Mouse (Mus musculus) cerebellum, adult 11 months (tissue): ENCODE data around the gene Adck1.
"Not testable (repeated sequence)": the region's sequence is repeated elsewhere in the genome, so short reads cannot be mapped to it uniquely, and the experiment has no call there.

Experiments used
- DNase-seq: peaks from one replicate; pipeline ENCODE4 v3.0.0; 2022

Adck1 gene

GRCm38 (mm10) chr12:88428735-88429134, 68.4 kb downstream of the Adck1 start:
- no peak for DNase-seq

DNA sequence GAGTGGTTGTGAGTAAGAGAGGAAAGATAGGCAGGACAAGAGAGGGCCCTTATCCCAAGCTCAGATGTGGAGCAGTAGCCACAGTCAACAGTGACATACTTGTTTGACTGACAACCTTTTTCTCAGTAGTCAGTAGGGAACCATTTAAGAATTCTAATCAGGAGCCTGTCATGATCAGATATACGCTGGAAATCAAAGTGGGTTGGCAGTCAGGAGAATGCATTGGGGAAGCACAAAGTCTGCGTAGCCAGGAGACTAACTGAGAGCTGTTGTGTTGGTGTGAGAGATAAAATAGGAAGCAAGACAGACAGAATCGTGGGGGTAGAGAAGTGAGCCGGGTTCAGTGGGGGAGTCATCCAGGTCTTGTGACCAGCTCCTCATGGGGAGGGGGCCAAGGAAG, 71.9 kb downstream of the Adck1 start:
- DNase-seq, result no peak

GRCm38 (mm10) chr12:88433171-88433570, 72.8 kb downstream of the Adck1 start:
- no peak for DNase-seq

GRCm38 (mm10) chr12:88436962-88437750, 76.8 kb downstream of the Adck1 start:
- no peak for DNase-seq

- no peak for DNase-seq
These were observed 81.8 kb downstream of the Adck1 start for GRCm38 (mm10) chr12:88441922-88442809.

DNA sequence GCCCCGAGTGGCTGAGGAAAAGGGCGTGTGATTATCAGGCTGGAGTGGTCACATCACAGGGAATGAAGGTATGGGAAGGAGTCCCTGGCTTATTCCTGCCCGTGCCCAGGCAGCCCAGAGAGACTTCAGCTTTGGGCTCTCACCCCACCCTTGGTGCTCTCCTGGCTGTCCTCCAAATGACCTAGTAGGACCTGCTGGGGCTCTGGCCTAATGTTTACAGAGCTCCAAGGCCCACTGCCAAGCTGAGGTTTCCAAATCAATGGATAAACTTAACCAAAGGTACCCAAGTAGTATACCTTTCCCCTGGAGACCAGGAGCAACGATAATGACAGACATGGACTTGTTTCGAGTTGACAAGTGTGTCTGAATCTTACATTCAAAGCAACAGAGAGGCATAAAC, 83.7 kb downstream of the Adck1 start:
- no peak for DNase-seq

- no peak for DNase-seq
These were observed 85.1 kb downstream of the Adck1 start for GRCm38 (mm10) chr12:88445471-88445870.

GRCm38 (mm10) chr12:88450658-88451563, 90.6 kb downstream of the Adck1 start:
- no peak for DNase-seq

- DNase-seq, result no peak
These were observed 94.5 kb downstream of the Adck1 start for GRCm38 (mm10) chr12:88454701-88455410.

- DNase-seq, result no peak
These were observed 96.7 kb downstream of the Adck1 start for GRCm38 (mm10) chr12:88457021-88457420.

DNA sequence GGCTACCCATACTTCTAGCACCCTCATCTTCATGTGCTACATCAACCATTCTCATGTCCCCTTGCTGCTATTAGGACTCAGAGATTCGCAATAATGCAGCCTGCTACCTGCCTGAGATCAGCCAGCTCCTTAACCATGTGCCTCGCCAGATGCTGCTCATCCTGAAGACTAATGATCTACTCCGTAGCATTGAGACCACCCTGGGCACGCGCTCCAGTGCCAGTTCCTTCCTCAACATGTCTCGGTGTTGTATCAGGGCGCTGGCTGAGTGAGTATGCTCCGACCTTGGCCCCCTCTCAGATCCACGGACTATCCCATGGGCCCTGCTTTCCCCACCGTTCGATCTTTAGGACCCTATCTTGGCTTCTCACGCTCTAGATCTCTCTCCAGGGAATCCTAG, 98.6 kb downstream of the Adck1 start:
- DNase-seq, result no peak

DNA sequence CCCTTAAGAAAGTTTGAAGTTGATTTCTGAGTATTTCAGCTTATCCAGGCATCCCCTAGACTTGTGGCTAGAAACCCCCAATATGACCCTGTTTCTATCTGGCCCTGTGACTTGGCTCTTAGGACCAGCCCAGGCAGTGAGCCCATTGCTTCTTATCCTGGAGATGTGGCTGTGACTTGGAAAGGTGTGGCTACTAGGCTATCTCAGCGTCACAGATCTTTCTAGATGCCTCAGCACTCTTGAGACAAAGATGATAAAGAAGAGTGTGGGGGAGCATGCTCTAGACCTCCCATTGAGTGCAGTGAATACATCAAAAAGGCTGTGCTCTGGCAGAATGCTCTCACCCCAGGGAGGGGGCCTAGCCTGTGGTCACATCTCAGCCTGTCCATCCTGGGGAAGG, 99.1 kb downstream of the Adck1 start:
- no peak for DNase-seq

DNA sequence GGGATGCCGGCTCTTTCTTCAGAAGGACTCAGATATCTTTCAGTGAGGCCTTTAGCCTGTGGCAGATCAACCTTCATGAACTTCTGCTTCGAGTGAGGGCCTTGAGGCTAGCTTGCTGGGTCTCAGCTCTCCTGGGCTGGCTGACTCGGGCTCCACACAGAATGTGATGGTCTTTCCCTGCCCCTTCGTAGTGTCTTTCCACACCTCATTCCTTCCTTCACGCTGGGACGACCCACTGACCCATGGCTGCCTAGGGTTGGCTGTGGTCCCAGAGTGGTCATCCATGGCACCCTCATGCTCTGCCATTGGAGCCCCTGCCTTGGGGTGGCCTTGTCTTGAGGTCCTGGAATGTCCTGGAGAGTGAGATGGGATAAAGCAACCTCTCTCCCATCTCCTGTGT, 100.7 kb downstream of the Adck1 start:
- DNase-seq, result no peak

GRCm38 (mm10) chr12:88463588-88464290, 103.4 kb downstream of the Adck1 start:
- no peak for DNase-seq

GRCm38 (mm10) chr12:88466801-88467200, 106.4 kb downstream of the Adck1 start:
- DNase-seq, result no peak

DNA sequence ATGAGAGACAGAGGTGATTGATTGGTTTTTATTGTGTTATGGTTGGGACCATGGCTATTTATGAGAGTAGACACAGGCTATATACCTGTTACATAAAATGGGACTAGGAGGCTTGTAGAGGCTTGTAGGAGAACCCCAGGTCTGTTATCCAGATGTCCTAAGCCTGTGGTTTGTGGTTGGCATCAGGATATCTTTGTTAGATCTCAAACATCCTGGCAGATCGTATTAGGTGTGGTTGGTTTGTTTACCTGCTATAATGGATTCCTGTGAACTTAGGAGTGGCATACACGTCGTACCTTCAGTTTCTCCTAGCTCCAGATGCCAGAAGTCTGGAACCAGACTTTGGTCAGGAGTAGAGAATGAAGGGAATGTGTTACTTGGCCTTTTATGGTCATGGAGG, 106.9 kb downstream of the Adck1 start:
- DNase-seq, result no peak

GRCm38 (mm10) chr12:88467935-88468465, 107.6 kb downstream of the Adck1 start:
- DNase-seq, result no peak

DNA sequence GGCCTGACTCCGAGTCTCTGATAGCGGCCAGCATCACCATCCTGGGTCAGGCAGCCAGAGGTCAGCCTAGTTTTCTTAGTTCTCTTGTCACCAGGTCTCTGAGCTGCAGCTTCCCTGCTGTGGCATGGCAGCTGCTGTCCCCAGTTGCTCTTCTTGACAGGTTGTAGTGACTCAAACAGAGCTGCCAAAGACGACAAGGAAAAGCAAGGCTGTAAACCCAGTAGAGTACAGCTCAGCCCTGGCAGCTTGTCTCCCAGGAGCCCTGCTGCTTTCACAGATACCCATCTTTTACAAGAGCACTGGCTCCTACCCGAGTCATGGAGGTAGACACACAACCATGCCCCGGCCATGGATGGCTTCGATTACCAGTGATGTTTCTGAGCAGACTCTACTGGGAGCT, 108.3 kb downstream of the Adck1 start:
- no peak for DNase-seq

- DNase-seq, result not testable (repeated sequence)
These were observed 111.5 kb downstream of the Adck1 start for GRCm38 (mm10) chr12:88471884-88472283.

- DNase-seq, result no peak
These were observed 112.5 kb downstream of the Adck1 start for GRCm38 (mm10) chr12:88472832-88473231.

DNA sequence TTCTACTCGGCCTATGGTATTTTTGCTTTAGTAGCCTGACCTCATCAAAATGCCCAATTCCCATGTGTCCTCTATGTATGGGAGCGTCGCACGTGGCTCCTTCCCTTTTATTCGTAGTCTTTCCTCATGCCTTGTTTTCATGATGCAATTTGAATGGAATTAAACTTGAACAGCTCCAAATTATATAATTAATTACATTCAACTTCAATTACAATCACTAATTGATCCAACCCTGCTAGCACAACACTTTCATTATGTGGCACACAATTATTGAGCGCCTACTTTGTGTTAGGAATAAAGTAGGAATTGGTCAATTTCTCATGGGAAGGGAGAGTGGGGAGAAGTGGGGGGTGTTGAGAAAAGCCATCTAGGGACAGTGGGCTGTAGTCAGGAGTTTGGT, 113.4 kb downstream of the Adck1 start:
- DNase-seq, result no peak
